Mouse (Mus musculus): ENCODE results near the gene Mapk7.

Mapk7 gene

GRCm38 (mm10) chr11:61490944-61491520 lies 3.2 kb downstream of the Mapk7 start:
- DNase-seq (ENCODE audit: extremely low spot score, low spot score), result no peak

- no peak for DNase-seq (ENCODE audit: extremely low spot score, low spot score)
Measured at GRCm38 (mm10) chr11:61489874-61490273, 4.3 kb downstream of the Mapk7 start.

DNA sequence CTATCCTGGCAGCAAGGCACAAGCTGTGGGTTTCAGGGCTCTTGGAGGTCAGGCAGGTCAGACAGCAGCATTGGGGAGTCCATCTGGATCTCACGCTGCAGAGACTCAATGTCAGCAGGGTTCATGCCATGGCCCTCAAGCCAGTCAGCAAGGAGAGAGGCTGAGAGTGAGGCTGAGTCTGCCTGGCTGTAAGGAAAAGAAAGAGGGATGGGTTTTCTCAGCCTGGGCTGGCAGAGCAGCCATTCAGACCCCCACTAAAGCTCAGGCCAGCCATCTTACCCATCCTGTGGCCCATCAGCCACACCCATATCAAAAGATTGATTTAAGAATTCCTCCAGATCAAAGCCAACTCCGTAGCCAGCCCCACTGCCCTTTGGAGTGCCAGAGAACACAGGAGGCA lies 5.1 kb downstream of the Mapk7 start:
- DNase-seq (ENCODE audit: extremely low spot score, low spot score), result no peak

GRCm38 (mm10) chr11:61487936-61488335 lies 6.3 kb downstream of the Mapk7 start:
- DNase-seq (ENCODE audit: extremely low spot score, low spot score), result no peak

GRCm38 (mm10) chr11:61487401-61487800 lies 6.8 kb downstream of the Mapk7 start:
- DNase-seq (ENCODE audit: extremely low spot score, low spot score), result no peak

DNA sequence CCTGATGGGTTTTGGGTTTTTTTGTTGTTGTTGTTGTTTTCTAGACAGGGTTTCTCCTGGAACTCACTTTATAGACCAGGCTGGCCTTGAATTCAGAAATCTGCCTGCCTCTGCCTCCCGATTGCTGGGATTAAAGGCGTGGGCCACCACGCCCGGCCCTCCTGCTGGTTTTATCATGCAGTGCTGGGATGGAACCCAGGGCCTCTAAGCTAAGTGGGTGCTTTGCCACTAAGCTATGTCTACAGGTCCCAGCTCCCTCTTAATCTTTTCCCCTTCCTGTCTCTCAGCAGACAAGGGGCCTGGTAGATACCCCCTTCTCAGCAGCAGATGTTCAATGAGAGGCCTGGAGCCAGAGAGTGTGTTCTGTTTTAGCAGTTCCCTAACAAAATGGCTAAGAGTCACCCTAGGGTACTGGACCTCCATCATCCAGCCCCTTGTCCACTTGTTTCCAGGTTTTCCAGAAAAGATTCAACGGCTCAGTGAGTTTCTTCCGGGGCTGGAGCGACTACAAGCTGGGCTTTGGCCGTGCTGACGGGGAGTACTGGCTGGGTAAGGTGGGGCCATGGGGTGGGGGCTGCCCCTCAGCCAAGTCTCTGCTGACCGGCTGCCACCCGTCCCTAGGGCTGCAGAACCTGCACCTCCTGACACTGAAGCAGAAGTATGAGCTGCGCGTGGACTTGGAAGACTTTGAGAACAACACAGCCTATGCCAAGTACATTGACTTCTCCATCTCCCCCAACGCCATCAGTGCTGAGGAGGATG lies 7.6 kb downstream of the Mapk7 start:
- DNase-seq (ENCODE audit: extremely low spot score, low spot score), result no peak

DNA sequence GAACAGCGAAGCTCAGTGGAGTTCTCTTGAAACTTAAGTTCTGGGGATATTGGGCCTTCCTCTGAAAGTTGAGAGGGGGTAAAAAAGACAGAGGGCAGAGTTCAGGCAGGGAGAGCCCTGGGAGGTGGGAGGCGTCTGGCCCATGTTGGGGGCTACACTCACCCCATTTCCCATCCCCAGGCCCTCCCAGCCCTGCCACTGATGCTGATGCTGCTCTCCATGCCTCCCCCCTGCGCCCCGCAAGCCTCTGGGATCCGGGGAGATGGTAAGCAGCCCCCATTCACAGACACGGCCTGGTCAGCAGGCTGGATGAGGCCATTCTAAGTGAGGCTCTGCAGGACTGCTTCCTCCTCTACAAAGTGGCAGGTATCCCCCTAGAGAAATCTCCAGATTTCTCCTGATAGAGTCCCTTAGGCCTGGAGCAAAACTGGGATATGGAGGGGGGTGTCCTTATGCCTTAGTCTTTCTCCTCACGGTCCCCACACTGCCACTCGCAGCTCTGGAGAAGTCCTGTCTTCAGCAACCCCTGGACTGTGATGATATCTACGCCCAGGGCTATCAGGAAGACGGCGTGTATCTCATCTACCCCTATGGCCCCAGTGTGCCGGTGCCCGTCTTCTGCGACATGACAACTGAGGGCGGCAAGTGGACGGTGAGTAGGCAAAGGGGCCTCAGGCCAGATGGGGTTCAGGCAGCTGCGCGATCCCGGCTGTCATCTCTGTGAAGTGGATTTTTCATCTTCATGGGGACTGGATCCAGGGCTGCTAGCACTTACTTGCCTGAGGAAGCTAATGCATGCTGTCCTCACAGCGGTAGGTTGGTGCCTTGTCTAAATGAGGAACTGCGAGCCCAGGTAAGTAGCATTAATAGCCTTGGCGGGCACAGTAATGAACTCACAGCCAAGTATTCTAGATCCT lies 8.4 kb downstream of the Mapk7 start:
- peak; percentile 29 for DNase-seq (ENCODE audit: extremely low spot score, low spot score)

DNA sequence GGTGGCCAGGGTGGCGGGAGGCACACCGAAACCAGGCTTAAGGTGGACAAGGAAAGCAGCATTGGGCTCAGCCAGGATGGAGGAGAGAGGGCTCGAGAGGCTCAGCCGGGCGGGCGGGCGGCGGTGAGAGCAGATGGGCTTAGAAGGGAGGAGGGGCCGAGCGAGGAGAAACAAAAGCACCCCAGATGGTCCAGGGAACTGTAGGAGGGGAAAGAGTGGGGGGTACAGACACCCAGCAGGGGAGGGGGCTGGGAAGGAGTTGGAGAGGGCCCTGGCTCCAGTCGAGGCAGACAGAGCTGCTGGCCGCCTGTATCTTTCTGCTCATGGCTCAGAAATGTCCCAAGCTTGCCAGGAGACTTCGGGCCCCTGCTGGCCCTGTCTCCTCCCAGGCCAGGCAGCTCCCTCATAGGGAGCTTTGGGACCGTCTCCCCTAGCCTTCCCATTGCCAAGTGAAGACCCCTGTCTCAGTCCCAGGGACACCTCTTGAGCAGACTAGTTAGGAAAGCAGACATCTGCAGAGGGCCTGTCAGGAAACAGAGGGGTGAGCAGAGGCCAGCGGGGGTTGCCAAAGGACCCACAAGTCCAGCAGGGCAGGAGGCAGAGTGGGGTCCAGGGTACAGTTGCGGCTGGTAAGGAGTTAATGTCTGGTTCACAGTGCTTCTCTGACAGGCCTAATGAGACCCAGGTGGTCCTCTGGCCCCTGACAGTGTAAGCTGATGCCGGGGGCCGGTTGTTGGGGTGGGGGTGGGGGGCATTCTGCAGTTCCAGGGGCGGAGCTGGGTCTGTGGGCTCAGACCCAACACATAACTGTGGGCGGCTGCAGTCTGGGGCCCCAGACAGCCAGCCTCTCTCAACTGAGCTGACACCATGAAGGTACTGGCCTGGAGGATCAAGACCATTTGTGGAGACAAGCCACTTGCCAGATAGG lies 9.3 kb downstream of the Mapk7 start, which contains the start of gene Mfap4:
Mfap4 (plus strand) TSS at position 819 of the 928 bp plus-strand sequence.
- DNase-seq (ENCODE audit: extremely low spot score, low spot score), result peak; percentile 84

DNA sequence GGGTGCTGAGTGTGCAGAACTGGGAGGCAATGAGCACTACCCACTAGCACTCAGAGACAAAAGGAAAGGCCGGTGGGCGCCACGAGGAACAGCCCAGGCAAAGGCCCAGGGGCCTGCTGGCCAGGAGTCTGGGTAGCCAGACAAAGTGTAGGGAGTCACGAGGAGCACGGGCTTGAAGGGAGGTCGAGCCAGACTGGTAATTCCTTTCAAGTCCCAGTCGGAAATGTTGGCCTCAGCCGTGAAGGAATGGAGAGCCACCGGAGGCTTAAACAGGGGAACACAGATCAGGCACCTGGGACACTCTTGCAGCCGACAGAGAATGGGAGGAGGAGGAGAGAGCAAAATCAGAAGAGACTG lies 10.0 kb downstream of the Mapk7 start:
- DNase-seq (ENCODE audit: extremely low spot score, low spot score), result no peak

GRCm38 (mm10) chr11:61483226-61483845 lies 10.9 kb downstream of the Mapk7 start:
- no peak for DNase-seq (ENCODE audit: extremely low spot score, low spot score)

- no peak for DNase-seq (ENCODE audit: extremely low spot score, low spot score)
Measured at GRCm38 (mm10) chr11:61481239-61482090, 12.7 kb downstream of the Mapk7 start.

GRCm38 (mm10) chr11:61478788-61479187 lies 15.4 kb downstream of the Mapk7 start:
- DNase-seq (ENCODE audit: extremely low spot score, low spot score), result no peak

DNA sequence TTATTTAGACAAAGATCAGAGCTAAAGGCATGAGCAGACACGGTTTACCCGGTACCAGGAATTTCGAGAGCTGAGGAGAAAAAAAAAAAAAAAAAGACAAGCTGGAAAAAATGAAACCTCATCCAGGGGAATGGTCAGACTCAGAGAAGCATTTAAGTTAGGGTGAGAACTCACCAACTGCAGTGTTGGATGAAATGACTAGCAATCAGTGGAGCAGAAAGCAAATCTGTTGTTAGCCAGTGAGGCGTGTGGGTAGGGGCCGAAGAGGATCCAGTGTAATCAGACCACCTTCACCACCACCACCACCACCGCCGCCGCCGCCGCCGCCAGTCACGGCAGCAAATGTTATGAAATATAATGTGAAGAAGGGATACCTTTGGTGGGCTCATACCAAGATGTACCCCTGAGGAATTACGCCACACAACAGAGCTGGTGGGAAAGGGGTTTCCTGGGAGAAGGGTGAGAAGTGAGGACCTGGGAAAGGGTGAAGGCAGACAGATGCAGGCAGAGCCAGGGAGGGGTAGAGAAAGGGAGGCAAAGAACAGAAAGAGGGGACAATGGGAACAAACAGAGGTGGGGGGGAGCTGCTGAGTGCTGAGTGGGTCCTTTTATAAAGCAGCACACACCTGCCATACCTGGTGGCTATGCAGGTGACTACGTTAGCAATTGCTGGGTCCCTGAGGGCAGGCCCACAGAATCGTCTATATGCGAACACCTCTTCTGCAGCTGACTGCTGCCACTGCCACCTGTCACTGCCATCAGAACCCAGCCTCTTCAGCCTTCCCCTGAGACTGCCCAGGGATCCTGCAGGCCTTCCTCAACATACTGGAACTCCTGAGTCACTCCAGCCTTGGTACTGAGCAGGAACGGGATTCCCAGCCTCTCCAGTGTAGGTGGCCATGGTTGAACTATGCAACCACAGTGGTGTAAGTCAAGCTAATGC lies 16.4 kb downstream of the Mapk7 start:
- no peak for DNase-seq (ENCODE audit: extremely low spot score, low spot score)

- DNase-seq (ENCODE audit: extremely low spot score, low spot score), result no peak
Measured at GRCm38 (mm10) chr11:61476786-61477382, 17.3 kb downstream of the Mapk7 start.

DNA sequence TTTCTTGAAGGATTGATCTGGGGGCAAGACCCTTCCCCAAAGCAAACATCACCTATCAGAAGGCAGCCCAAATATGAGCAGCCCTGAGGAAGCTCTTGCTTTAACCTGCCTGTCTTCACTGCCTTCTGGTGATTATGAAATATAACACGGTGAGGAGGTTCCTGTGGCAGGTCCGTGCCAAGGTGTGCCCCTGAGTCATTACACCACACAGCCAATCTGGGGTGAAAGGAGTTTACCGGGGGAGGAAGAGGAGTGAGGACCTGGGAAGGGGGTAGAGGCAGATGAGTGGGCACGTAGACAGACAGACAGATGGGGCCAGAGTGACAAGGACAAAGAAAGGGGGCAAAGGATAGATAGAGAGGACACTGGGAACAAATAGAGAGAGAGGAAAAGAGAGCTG lies 20.6 kb downstream of the Mapk7 start:
- DNase-seq (ENCODE audit: extremely low spot score, low spot score), result no peak

DNA sequence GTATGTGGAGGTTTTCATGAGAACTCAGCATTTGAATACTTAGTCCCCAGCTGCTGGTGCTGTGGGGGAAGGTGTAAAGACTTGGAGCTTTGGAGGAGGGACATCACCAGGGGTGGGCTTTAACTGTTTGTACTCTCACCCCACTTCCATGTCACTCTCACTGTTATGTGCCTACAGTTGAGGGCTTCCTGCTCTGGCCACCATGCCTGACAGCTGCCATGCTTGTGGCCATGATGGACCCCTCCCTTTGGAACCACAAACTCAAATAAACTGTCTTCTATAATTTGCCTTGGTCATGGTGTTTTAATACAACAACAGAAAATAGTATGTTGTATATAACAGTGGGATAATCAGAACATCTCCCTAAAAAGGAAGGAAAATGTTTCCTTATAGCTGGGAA lies 23.3 kb downstream of the Mapk7 start:
- no peak for DNase-seq (ENCODE audit: extremely low spot score, low spot score)

DNA sequence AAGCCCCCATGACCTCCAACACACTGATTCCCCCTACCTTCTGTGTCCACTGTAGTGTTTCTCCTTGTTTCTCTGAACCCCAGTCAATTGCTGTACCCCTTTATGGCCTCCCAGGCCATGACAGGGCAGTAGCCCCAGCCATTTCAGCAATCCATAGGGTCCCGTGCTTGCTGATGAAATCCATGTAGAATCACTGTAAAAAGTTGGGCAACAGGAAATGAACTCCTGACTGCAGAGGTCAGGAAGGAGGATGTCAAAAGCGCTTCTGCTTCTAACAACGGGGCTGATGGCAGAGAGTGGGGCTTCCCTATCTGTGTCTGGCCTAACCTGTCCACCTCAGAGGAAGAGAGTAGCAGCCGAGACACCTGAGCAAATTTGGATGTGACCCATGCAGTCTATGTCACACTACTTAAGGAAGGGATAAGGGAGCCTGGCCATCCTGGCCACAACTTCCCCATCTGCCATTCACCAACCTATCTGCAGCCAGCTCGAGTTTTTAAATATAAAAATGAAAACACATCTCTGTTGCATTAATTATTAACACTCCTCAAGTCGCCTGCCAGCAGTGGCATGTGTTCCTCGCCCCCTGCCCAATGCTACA lies 24.8 kb downstream of the Mapk7 start:
- no peak for DNase-seq (ENCODE audit: extremely low spot score, low spot score)

DNA sequence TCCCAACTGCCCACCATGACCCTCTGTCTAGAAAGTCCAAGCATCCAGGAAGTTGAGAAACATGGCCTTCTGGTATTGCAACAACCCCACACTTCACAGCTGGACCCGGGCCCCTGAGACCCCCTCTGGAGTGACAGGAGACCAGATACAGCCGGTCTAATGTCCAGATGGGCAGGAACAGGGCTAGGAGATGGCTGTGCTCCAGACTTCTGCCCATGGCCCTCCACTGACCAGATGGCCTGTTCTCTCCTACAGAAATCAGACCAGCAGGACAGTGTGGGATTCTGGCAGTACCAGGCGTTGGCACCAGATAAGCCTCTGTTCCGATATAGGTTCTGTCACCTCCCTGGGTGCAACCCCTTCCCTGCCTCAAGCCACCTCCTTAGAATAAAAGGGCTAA lies 25.7 kb downstream of the Mapk7 start:
- DNase-seq (ENCODE audit: extremely low spot score, low spot score), result no peak
